Mouse (Mus musculus): ENCODE data around the gene Lrrc58. TPM values are rescaled to one million over a fixed set of nuclear protein-coding genes. Genes with fewer than 3 reads are reported as not detected.

Gene Lrrc58
- polyA plus RNA-seq, 1 experiment from 2014 or later = 62.3 TPM

DNA sequence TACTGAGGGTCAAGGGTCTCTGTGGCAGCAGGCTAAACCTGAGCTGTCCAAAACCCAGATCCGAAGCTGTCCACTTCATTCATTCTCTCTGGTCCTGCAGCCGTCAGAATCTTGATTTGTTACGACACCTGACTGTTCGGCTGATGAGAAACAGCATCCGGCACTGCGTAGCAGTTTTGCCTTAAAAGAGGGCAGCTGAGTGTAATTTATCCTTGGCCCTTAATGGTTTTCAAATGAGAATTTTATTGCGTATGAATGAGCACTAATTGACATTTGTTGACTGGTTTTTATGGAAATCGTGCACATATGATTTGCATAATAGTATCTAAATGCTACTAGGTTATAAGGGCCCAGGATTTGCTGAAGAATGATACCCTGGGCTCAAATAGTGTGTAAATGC, 69.1 kb downstream of the Lrrc58 start:
- no peak for ATAC-seq (ENCODE audit: low FRiP score, low read depth)
- no peaks in the 10 kb centered on the region for H3K9me3 ChIP-seq
- H3K4me2 ChIP-seq (replicated peaks) = no peak overlapping the region
- no peaks in the 10 kb centered on the region for H3K36me3 ChIP-seq
- H3K27me3 ChIP-seq = no peaks in the 10 kb centered on the region
- WGBS = 27% methylated on average over 8 of the region's 8 CpGs
- no peak overlapping the region for H3K4me3 ChIP-seq
- H3K4me1 ChIP-seq = peaks cover 8% of the 10 kb centered on the region; the same call in 1 of the 2 replicates
- no peak overlapping the region for H3K9ac ChIP-seq
- no peak overlapping the region for H3K27ac ChIP-seq

Other genes starting within 250 kb of the Lrrc58 start
- gene Ndufb4, start 213.9 kb upstream of the Lrrc58 start, polyA plus RNA-seq (2015; fragmentation: Nextera tagmentation; extraction: Ambion mirVana) = 58.1 and 63.9 TPM in 2 replicates
- gene Fstl1, start 91.5 kb upstream of the Lrrc58 start, polyA plus RNA-seq (2015; fragmentation: Nextera tagmentation; extraction: Ambion mirVana) = 714 and 731 TPM in 2 replicates
- 0.13 and 0.22 TPM in 2 replicates for gene Gm36028, start 7.2 kb upstream of the Lrrc58 start, polyA plus RNA-seq (2015; fragmentation: Nextera tagmentation; extraction: Ambion mirVana)
- gene Gpr156, start 48.1 kb downstream of the Lrrc58 start, polyA plus RNA-seq (2015; fragmentation: Nextera tagmentation; extraction: Ambion mirVana) = 0.88 and 0.95 TPM in 2 replicates
- gene Gsk3b, start 220.6 kb downstream of the Lrrc58 start, polyA plus RNA-seq (2015; fragmentation: Nextera tagmentation; extraction: Ambion mirVana) = 69.3 and 69.7 TPM in 2 replicates

Measured in limb, embryonic 13.5 days (tissue).